Mouse (Mus musculus) heart, adult 2 months (tissue): Measurements from ENCODE around the gene Fam198b.

Experiments
- CTCF ChIP-seq: fragments of 200-600 bp; IDR thresholded peaks from 2 replicates; pipeline ENCODE4 v1.8.1; 2022; ENCODE audit warnings: antibody characterized with exemption, mild to moderate bottlenecking, moderate library complexity
- EP300 ChIP-seq: fragments of 200-500 bp; IDR thresholded peaks from 2 replicates; pipeline ENCODE4 v1.6.1; 2011; ENCODE audit warnings: low read depth, low read length, control low read depth; ENCODE audit not compliant: insufficient read depth

GRCm38 (mm10) chr3:79905397-79905796 is 21.1 kb downstream of the Fam198b start:
- TF ChIP-seq EP300: no peak
- TF ChIP-seq CTCF: no peak
